Mouse (Mus musculus) erythroblast, embryonic 14.5 days (primary cell): ENCODE results near the gene Gabrr1.

ENCODE experiments used
- GATA1 ChIP-seq: IDR thresholded peaks from 2 replicates; pipeline ENCODE4 v1.6.1; 2012; ENCODE audit warnings: low read length, inconsistent platforms, mixed read lengths
- TAL1 ChIP-seq: IDR thresholded peaks from 3 replicates; pipeline ENCODE4 v1.6.1; 2012; ENCODE audit warnings: low read length, inconsistent platforms, mixed read lengths

DNA sequence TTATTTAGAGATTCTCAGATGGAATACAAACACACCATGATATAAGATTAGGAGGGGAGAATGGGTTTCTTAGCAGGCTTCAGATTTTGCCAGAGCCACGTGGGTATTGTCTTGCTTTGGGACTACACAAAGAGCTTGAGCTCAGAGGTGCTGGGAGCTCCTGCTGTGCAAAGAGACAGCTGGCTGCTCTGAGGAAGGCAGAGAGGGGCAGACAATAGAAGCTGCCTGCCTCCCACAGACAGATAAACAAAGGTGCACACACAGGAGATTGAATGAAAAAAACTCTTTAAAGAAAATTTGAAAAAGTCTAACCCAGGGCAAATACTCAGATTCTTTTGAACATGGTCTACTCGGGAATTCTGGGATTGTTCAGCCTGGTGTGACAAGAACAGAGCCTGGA lies 65.8 kb downstream of the Gabrr1 start:
- TF ChIP-seq TAL1 = no peak
- no peak for TF ChIP-seq GATA1
